In genomic region chr4:32153356-32153755, GRCm38 (mm10) we compare ENCODE assay signal across 8 mouse cellular contexts.
DNase-seq lines count a peak whose midpoint lies in the region; ATAC-seq and TF ChIP-seq lines count a peak whose summit lies in the region.

No protein-coding gene starts in this region.

- no peak for TF ChIP-seq POLR2A in thymus, adult 2 months (IDR thresholded peaks at IDR 0.05; ENCODE audit: control insufficient read depth, extremely low read depth, insufficient read depth, low read length, poor library complexity)

- peak; percentile 49 for DNase-seq in thymus, adult 2 months
- DNase-seq in thymus, adult 18-20 months, result no peak
- peak; percentile 26 for DNase-seq in cerebellum, adult 9-10 months
- DNase-seq in kidney, postnatal 36 days, result peak; percentile 43 to 65
- no peak for DNase-seq in gastrocnemius, postnatal 36 days

- H3K27ac ChIP-seq in thymus, adult 2 months (ENCODE audit: control insufficient read depth, insufficient read depth, low read length), result no peak overlapping the region
- H3K27ac ChIP-seq in heart, embryonic 16.5 days (ENCODE audit: low read length), result no peak overlapping the region
- H3K27ac ChIP-seq in stomach, embryonic 16.5 days (ENCODE audit: low read length), result no peak overlapping the region

- 80% methylated on average over 4 of the region's 4 CpGs for WGBS in thymus, adult 2 months
- 76% methylated on average over 4 of the region's 4 CpGs for WGBS in heart, embryonic 16.5 days
- 73% methylated on average over 4 of the region's 4 CpGs for WGBS in stomach, embryonic 16.5 days

- H3K36me3 ChIP-seq in thymus, adult 2 months (ENCODE audit: control insufficient read depth, insufficient read depth, low read length), result no peaks in the 10 kb centered on the region
- no peaks in the 10 kb centered on the region for H3K36me3 ChIP-seq in heart, embryonic 16.5 days (ENCODE audit: control insufficient read depth, insufficient read depth)
- no peaks in the 10 kb centered on the region for H3K36me3 ChIP-seq in stomach, embryonic 16.5 days (ENCODE audit: control insufficient read depth, insufficient read depth, low read length)

- intact Hi-C loops in gastrocnemius, postnatal 36 days (cut with DNase I), result loop anchor here (2.0 to 10.0 kb wide), 3 partner anchors 84 to 421 kb away; partner anchors contain the start of gene Bach2

- H3K4me1 ChIP-seq in thymus, adult 2 months (replicated peaks; ENCODE audit: control insufficient read depth, insufficient read depth, low read length), result peaks cover 15% of the 10 kb centered on the region
- H3K4me1 ChIP-seq in heart, embryonic 16.5 days (ENCODE audit: control insufficient read depth, insufficient read depth, low read length), result no peaks in the 10 kb centered on the region
- no peaks in the 10 kb centered on the region for H3K4me1 ChIP-seq in stomach, embryonic 16.5 days (ENCODE audit: control insufficient read depth, insufficient read depth, low read length)

- ATAC-seq in heart, embryonic 16.5 days (replicated peaks; ENCODE audit: extremely low read depth, insufficient read depth, low FRiP score), result 0 out of 2 replicates have a peak, but pooled peaks have one; percentile 60
- peak; percentile 93 for ATAC-seq in megakaryocyte-erythroid progenitor cell, adult 5-6 weeks (replicated peaks; ENCODE audit: low FRiP score, low TSS enrichment, poor library complexity, severe bottlenecking)
- peak; percentile 66; the same call in 1 of the 2 replicates for ATAC-seq in stomach, embryonic 16.5 days (ENCODE audit: insufficient read depth, low FRiP score)

- H3K9ac ChIP-seq in heart, embryonic 16.5 days (ENCODE audit: low read length), result no peak overlapping the region
- H3K9ac ChIP-seq in stomach, embryonic 16.5 days (ENCODE audit: low read length), result no peak overlapping the region

- H3K27me3 ChIP-seq in thymus, adult 2 months (ENCODE audit: control insufficient read depth, insufficient read depth, low read length), result no peaks in the 10 kb centered on the region
- no peaks in the 10 kb centered on the region for H3K27me3 ChIP-seq in heart, embryonic 16.5 days (ENCODE audit: control insufficient read depth, insufficient read depth, low read length)
- no peaks in the 10 kb centered on the region for H3K27me3 ChIP-seq in stomach, embryonic 16.5 days (ENCODE audit: control insufficient read depth, insufficient read depth, low read length)

- H3K9me3 ChIP-seq in heart, embryonic 16.5 days (replicated peaks; ENCODE audit: control insufficient read depth, low read length), result no peaks in the 10 kb centered on the region
- H3K9me3 ChIP-seq in stomach, embryonic 16.5 days (replicated peaks; ENCODE audit: control insufficient read depth, low read length), result no peaks in the 10 kb centered on the region

- no peak overlapping the region for H3K4me3 ChIP-seq in thymus, adult 2 months (ENCODE audit: control insufficient read depth, insufficient read depth, low read length)
- no peak overlapping the region for H3K4me3 ChIP-seq in heart, embryonic 16.5 days (ENCODE audit: low read length)
- no peak overlapping the region for H3K4me3 ChIP-seq in stomach, embryonic 16.5 days (replicated peaks; ENCODE audit: low read length)

- peak; percentile 58; the same call in 1 of the 2 replicates for TF ChIP-seq CTCF in thymus, adult 2 months (IDR thresholded peaks at IDR 0.05; ENCODE audit: borderline replicate concordance, control insufficient read depth, extremely low read depth, insufficient read depth, low read length, poor library complexity)

- H3K4me2 ChIP-seq in heart, embryonic 16.5 days (ENCODE audit: low read depth, low read length), result no peak overlapping the region
- H3K4me2 ChIP-seq in stomach, embryonic 16.5 days (ENCODE audit: low read depth, low read length), result no peak overlapping the region

Comparison
In these comparisons a context has a peak if more than half of its experiments do, and no peak if none do; other contexts are left out.
1. DNase-seq: peak in thymus, adult 2 months (single experiment), cerebellum, adult 9-10 months (single experiment) and kidney, postnatal 36 days (2 of 2); none in thymus, adult 18-20 months (0 of 2) and gastrocnemius, postnatal 36 days (0 of 2).
2. Peak in every context shown above with its lines, with median percentiles within 50 percentile points of each other: ATAC-seq.